Mouse (Mus musculus) hindbrain, embryonic 11.5 days (tissue): ENCODE measurements around the gene Timp3. TPM values are rescaled to one million over a fixed set of nuclear protein-coding genes. Genes with fewer than 3 reads are reported as not detected.

Source experiments
- ATAC-seq: fragments of 200-750 bp; cut with Nextera tagmentation; 2 replicates; pipeline ENCODE4 v1.8.0; 2017; ENCODE audit warnings: mild to moderate bottlenecking, moderate TSS enrichment, moderate library complexity; ENCODE audit not compliant: low FRiP score
- DNase-seq: peaks from one replicate; pipeline ENCODE4 v3.0.0-alpha.2; 2015; ENCODE audit warnings: low spot score
- H3K27ac ChIP-seq: fragments of 300-500 bp; sonication (generic); 2 replicates; pipeline ENCODE4 v1.5.1; 2014; ENCODE audit warnings: mild to moderate bottlenecking, low read depth, low read length
- H3K27me3 ChIP-seq: fragments of 300-500 bp; sonication (generic); 2 replicates; pipeline ENCODE4 v1.6.1; 2014; ENCODE audit warnings: mild to moderate bottlenecking, low read length, moderate library complexity, mixed read lengths; ENCODE audit not compliant: control insufficient read depth, insufficient read depth
- H3K36me3 ChIP-seq: fragments of 300-500 bp; sonication (generic); 2 replicates; pipeline ENCODE4 v1.6.1; 2014; ENCODE audit warnings: mild to moderate bottlenecking, low read length, moderate library complexity, mixed read lengths; ENCODE audit not compliant: control insufficient read depth, insufficient read depth
- H3K4me1 ChIP-seq: fragments of 300-500 bp; sonication (generic); replicated peaks from 2 replicates; pipeline ENCODE4 v1.6.1; 2014; ENCODE audit warnings: low read length, mixed read lengths; ENCODE audit not compliant: control insufficient read depth, insufficient read depth
- H3K4me2 ChIP-seq: fragments of 300-500 bp; sonication (generic); replicated peaks from 2 replicates; pipeline ENCODE4 v1.6.1; 2014; ENCODE audit warnings: mild to moderate bottlenecking, low read depth, low read length
- H3K4me3 ChIP-seq: fragments of 300-500 bp; sonication (generic); 2 replicates; pipeline ENCODE4 v1.5.1; 2014; ENCODE audit warnings: low read depth, low read length
- H3K9ac ChIP-seq: fragments of 300-500 bp; sonication (generic); 2 replicates; pipeline ENCODE4 v1.6.1; 2014; ENCODE audit warnings: low read depth, low read length
- H3K9me3 ChIP-seq: fragments of 300-500 bp; sonication (generic); 2 replicates; pipeline ENCODE4 v1.6.1; 2016; ENCODE audit warnings: low read length; ENCODE audit not compliant: control insufficient read depth
- WGBS: fragments of 180-500 bp; shearing (Covaris S2); extraction: QIAGEN DNeasy Blood & Tissue Kit; methylation state at CpG from one replicate; pipeline ENCODE4 v1.1.7; 2014; 5-methylcytosine and 5-hydroxymethylcytosine counted together
- polyA plus RNA-seq: library from polyadenylated mRNA; unstranded; fragments of >200 nt; fragmentation: Nextera tagmentation; extraction: Ambion mirVana; gene quantifications from 2 replicates; pipeline ENCODE4 v1.2.1, GENCODE M21; 2014

Timp3 gene
- polyA plus RNA-seq, 1 experiment from 2014 or later: 31.6 TPM

- Histone ChIP-seq H3K4me2 (no peak overlapping the region), H3K27me3 (no peaks in the 10 kb centered on the region), H3K4me3 (no peak overlapping the region), H3K4me1 (no peaks in the 10 kb centered on the region), H3K9me3 (no peaks in the 10 kb centered on the region), H3K27ac (no peak overlapping the region), H3K36me3 (no peaks in the 10 kb centered on the region), H3K9ac (no peak overlapping the region)
- WGBS: 62% methylated on average over 19 of the region's 19 CpGs
- DNase-seq (no peak), ATAC-seq (no peak)
These were observed 26.6 kb upstream of the Timp3 start for GRCm38 (mm10) chr10:86273410-86274191.

DNA sequence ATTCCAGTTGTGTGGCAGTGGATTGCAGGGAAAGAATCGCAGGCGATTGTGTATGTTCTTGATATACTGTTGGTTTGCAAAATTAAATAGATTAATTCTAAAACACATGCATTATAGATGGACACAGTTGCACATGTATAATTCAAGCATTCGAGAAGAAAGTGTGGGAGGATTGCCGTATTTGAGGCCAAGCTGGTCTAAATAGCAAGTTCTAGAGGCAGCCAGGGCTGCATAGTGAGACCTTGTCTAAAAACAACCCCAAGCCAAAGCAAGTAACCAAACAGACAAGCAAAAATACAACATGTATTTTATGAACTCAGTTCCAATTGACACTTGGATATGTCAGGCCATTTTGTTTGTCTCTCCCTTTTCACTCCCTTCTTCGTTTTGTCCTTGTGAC is 24.6 kb upstream of the Timp3 start:
- no peaks in the 10 kb centered on the region for H3K27me3 ChIP-seq
- DNase-seq (no peak), ATAC-seq (no peak)
- H3K4me3 ChIP-seq: no peak overlapping the region
- no peaks in the 10 kb centered on the region for H3K9me3 ChIP-seq
- H3K36me3 ChIP-seq: no peaks in the 10 kb centered on the region
- 92% methylated on average over 5 of the region's 5 CpGs for WGBS
- no peaks in the 10 kb centered on the region for H3K4me1 ChIP-seq
- H3K9ac ChIP-seq: no peak overlapping the region
- H3K4me2 ChIP-seq: no peak overlapping the region
- no peak overlapping the region for H3K27ac ChIP-seq

DNA sequence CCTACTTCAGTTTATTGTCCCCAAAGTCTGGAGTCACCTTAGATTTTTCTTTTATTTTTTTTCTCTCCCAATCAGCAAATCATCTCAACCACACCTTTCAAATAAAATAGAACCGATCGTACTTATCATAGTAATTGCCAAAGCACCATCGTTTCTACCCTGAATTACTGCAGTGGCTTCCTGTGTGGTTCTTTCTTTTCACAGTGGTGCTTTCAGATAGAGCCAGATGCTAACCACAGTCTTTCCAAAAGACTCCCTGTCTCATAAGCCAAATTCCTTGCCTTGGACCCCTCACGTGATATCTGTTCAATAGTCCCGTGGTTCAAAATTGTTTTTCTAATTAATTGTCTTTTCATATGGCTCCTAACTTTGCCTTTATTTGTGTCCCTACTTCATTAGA is 22.8 kb upstream of the Timp3 start:
- H3K9me3 ChIP-seq: no peaks in the 10 kb centered on the region
- ATAC-seq: no peak
- H3K4me3 ChIP-seq: no peak overlapping the region
- no peak overlapping the region for H3K27ac ChIP-seq
- no peak overlapping the region for H3K9ac ChIP-seq
- no peak for DNase-seq
- H3K4me1 ChIP-seq: no peaks in the 10 kb centered on the region
- no peaks in the 10 kb centered on the region for H3K27me3 ChIP-seq
- 94% methylated on average over 5 of the region's 5 CpGs for WGBS
- H3K4me2 ChIP-seq: no peak overlapping the region
- no peaks in the 10 kb centered on the region for H3K36me3 ChIP-seq

GRCm38 (mm10) chr10:86278481-86278880 is 21.7 kb upstream of the Timp3 start:
- no peak for DNase-seq
- ATAC-seq: no peak
- no peaks in the 10 kb centered on the region for H3K9me3 ChIP-seq
- no peaks in the 10 kb centered on the region for H3K4me1 ChIP-seq
- 79% methylated on average over 2 of the region's 2 CpGs for WGBS
- no peaks in the 10 kb centered on the region for H3K36me3 ChIP-seq
- H3K9ac ChIP-seq: no peak overlapping the region
- no peak overlapping the region for H3K27ac ChIP-seq
- H3K4me2 ChIP-seq: no peak overlapping the region
- no peak overlapping the region for H3K4me3 ChIP-seq
- no peaks in the 10 kb centered on the region for H3K27me3 ChIP-seq

GRCm38 (mm10) chr10:86279579-86280168 is 20.5 kb upstream of the Timp3 start:
- no peak overlapping the region for H3K9ac ChIP-seq
- H3K9me3 ChIP-seq: no peaks in the 10 kb centered on the region
- no peaks in the 10 kb centered on the region for H3K4me1 ChIP-seq
- DNase-seq: no peak
- H3K27ac ChIP-seq: no peak overlapping the region
- H3K27me3 ChIP-seq: no peaks in the 10 kb centered on the region
- H3K4me3 ChIP-seq: no peak overlapping the region
- no peaks in the 10 kb centered on the region for H3K36me3 ChIP-seq
- no peak for ATAC-seq
- 88% methylated on average over 7 of the region's 7 CpGs for WGBS
- H3K4me2 ChIP-seq: no peak overlapping the region

- no peaks in the 10 kb centered on the region for H3K36me3 ChIP-seq
- no peak overlapping the region for H3K4me3 ChIP-seq
- no peak for ATAC-seq
- 84% methylated on average over 8 of the region's 8 CpGs for WGBS
- H3K4me1 ChIP-seq: no peaks in the 10 kb centered on the region
- DNase-seq: no peak
- H3K9me3 ChIP-seq: no peaks in the 10 kb centered on the region
- H3K9ac ChIP-seq: no peak overlapping the region
- no peak overlapping the region for H3K4me2 ChIP-seq
- no peaks in the 10 kb centered on the region for H3K27me3 ChIP-seq
- no peak overlapping the region for H3K27ac ChIP-seq
These were observed 18.9 kb upstream of the Timp3 start for GRCm38 (mm10) chr10:86281238-86281637.

DNA sequence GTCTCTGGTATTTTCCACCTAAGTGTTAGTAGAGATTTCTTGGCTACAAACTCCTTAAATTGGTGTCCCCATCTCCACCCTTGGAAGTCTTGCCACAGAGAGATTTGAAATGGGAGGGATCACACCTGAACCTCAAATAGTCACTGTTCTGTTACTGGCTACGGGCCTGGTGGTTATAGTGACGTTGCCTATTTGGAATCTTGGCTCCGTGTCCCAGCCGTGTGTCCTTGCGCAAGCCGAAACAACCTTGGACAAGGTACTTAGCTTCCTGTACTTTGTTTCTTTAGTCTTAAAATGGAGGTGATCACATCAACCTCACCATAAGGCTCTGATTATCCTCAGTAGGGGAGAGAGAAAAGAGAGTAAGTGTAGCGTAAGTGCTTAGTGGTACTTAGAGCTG is 13.7 kb upstream of the Timp3 start:
- ATAC-seq (no peak), DNase-seq (no peak)
- Histone ChIP-seq H3K9ac (no peak overlapping the region), H3K36me3 (no peaks in the 10 kb centered on the region), H3K27ac (no peak overlapping the region), H3K27me3 (no peaks in the 10 kb centered on the region), H3K4me2 (no peak overlapping the region), H3K4me1 (no peaks in the 10 kb centered on the region), H3K9me3 (no peaks in the 10 kb centered on the region), H3K4me3 (no peak overlapping the region)
- WGBS: 96% methylated on average over 7 of the region's 7 CpGs

GRCm38 (mm10) chr10:86290109-86290771 is 9.9 kb upstream of the Timp3 start:
- H3K9me3 ChIP-seq: no peaks in the 10 kb centered on the region
- no peak overlapping the region for H3K27ac ChIP-seq
- H3K4me2 ChIP-seq: no peak overlapping the region
- no peak overlapping the region for H3K4me3 ChIP-seq
- no peaks in the 10 kb centered on the region for H3K27me3 ChIP-seq
- 74% methylated on average over 8 of the region's 8 CpGs for WGBS
- DNase-seq (no peak), ATAC-seq (no peak)
- no peaks in the 10 kb centered on the region for H3K4me1 ChIP-seq
- H3K36me3 ChIP-seq: no peaks in the 10 kb centered on the region
- H3K9ac ChIP-seq: no peak overlapping the region

GRCm38 (mm10) chr10:86293880-86294279 is 6.3 kb upstream of the Timp3 start:
- Histone ChIP-seq H3K36me3 (no peaks in the 10 kb centered on the region), H3K4me1 (0 out of 2 replicates have a peak, but pooled peaks cover 5% of the 10 kb centered on the region), H3K9ac (no peak overlapping the region), H3K27me3 (no peaks in the 10 kb centered on the region), H3K4me3 (no peak overlapping the region), H3K27ac (no peak overlapping the region), H3K4me2 (no peak overlapping the region), H3K9me3 (no peaks in the 10 kb centered on the region)
- WGBS: 81% methylated on average over 1 of the region's 1 CpGs
- no peak for ATAC-seq
- DNase-seq: no peak
